Mouse (Mus musculus) CH12.LX (cell line): ENCODE data around the gene Clk2. TPM values are rescaled to one million over a fixed set of nuclear protein-coding genes. Genes with fewer than 3 reads are reported as not detected.

Experiments used
- DNase-seq: peaks from one replicate; pipeline ENCODE4 v3.0.0-alpha.2; 2013; ENCODE audit errors: extremely low read depth
- H3K27ac ChIP-seq: 2 replicates; pipeline ENCODE4 v1.5.1; 2012; ENCODE audit warnings: low read depth, mild to moderate bottlenecking, control low read depth, moderate library complexity; ENCODE audit not compliant: insufficient read depth
- H3K27me3 ChIP-seq: replicated peaks from 2 replicates; pipeline ENCODE3; 2012; ENCODE audit warnings: inconsistent platforms
- H3K36me3 ChIP-seq, 2 experiments: replicated peaks in 1 of 2; 2 replicates each; pipeline versions ENCODE3 to v1.6.1; 2012; ENCODE audit warnings: inconsistent platforms in 1 of 2, low read length in 1 of 2, mild to moderate bottlenecking in 1 of 2, mixed read lengths in 1 of 2, moderate library complexity in 1 of 2; ENCODE audit not compliant: control insufficient read depth in 1 of 2, insufficient read depth in 1 of 2
- H3K4me1 ChIP-seq, 2 experiments: 2 replicates each; pipeline ENCODE4 v1.6.1; 2012; ENCODE audit warnings: inconsistent platforms in 1 of 2, moderate library complexity in 1 of 2; ENCODE audit not compliant: insufficient read depth in 2 of 2, control insufficient read depth in 1 of 2
- H3K4me2 ChIP-seq: 2 replicates; pipeline ENCODE4 v1.6.1; 2012; ENCODE audit warnings: low read depth, mild to moderate bottlenecking, control low read depth; ENCODE audit not compliant: poor library complexity, insufficient read depth, severe bottlenecking
- H3K4me3 ChIP-seq, 3 experiments: fragments of 150-350 bp in 1 of 3; sonication (generic) in 1 of 3; replicated peaks in 1 of 3; 2 replicates each; pipeline versions ENCODE3 to v1.5.1; 2011 to 2012; ENCODE audit warnings: low read depth in 2 of 3, low read length in 2 of 3, mild to moderate bottlenecking in 2 of 3, moderate library complexity in 2 of 3, control low read depth in 1 of 3, improper control_type of control experiment in 1 of 3, inconsistent platforms in 1 of 3, mixed read lengths in 1 of 3; ENCODE audit not compliant: poor library complexity in 1 of 3
- H3K79me2 ChIP-seq: replicated peaks from 2 replicates; pipeline ENCODE4 v1.6.1; 2012; ENCODE audit warnings: mild to moderate bottlenecking, moderate library complexity; ENCODE audit not compliant: control insufficient read depth, poor library complexity, insufficient read depth, severe bottlenecking; ENCODE audit errors: extremely low read depth
- H3K9ac ChIP-seq: 2 replicates; pipeline ENCODE4 v1.6.1; 2012; ENCODE audit warnings: low read depth, mild to moderate bottlenecking, control low read depth, moderate library complexity; ENCODE audit not compliant: insufficient read depth
- H3K9me3 ChIP-seq: replicated peaks from 2 replicates; pipeline ENCODE3; 2012; ENCODE audit warnings: low read length, inconsistent platforms, mixed read lengths
- BHLHE40 ChIP-seq: IDR thresholded peaks from 2 replicates; pipeline ENCODE4 v1.6.1; 2011; ENCODE audit warnings: mild to moderate bottlenecking, low read depth, low read length, improper control_type of control experiment
- CHD1 ChIP-seq: IDR thresholded peaks from 2 replicates; pipeline ENCODE4 v1.6.1; 2012; ENCODE audit warnings: low read depth, low read length, improper control_type of control experiment, inconsistent platforms
- ELF1 ChIP-seq: IDR thresholded peaks from 2 replicates; pipeline ENCODE4 v1.6.1; 2014; ENCODE audit warnings: low read depth, mild to moderate bottlenecking, inconsistent platforms, low read length, improper control_type of control experiment
- MAFK ChIP-seq: IDR thresholded peaks from 2 replicates; pipeline ENCODE4 v1.6.1; 2011; ENCODE audit warnings: low read length, improper control_type of control experiment; ENCODE audit not compliant: insufficient replicate concordance
- MAZ ChIP-seq: IDR thresholded peaks from 2 replicates; pipeline ENCODE4 v1.6.1; 2012; ENCODE audit warnings: low read depth, mild to moderate bottlenecking, inconsistent platforms, low read length, improper control_type of control experiment, moderate library complexity
- MEF2A ChIP-seq: IDR thresholded peaks from 2 replicates; pipeline ENCODE4 v1.6.1; 2014; ENCODE audit warnings: low read depth, mild to moderate bottlenecking, inconsistent platforms, low read length, improper control_type of control experiment, borderline replicate concordance
- POLR2A ChIP-seq: IDR thresholded peaks from 2 replicates; pipeline ENCODE4 v1.6.1; 2011; ENCODE audit warnings: low read depth, mild to moderate bottlenecking, improper control_type of control experiment, low read length
- SMC3 ChIP-seq: IDR thresholded peaks from 2 replicates; pipeline ENCODE4 v1.6.1; 2011; ENCODE audit warnings: low read depth, low read length, improper control_type of control experiment
- ZMIZ1 ChIP-seq: IDR thresholded peaks from 2 replicates; pipeline ENCODE4 v1.6.1; 2012; ENCODE audit warnings: low read depth, mild to moderate bottlenecking, inconsistent platforms, low read length, improper control_type of control experiment
- ZNF384 ChIP-seq: IDR thresholded peaks from 2 replicates; pipeline ENCODE4 v1.6.1; 2012; ENCODE audit warnings: low read depth, low read length, improper control_type of control experiment, inconsistent platforms
- dilution Hi-C: fragments of 300-500 bp; cut with MboI; formaldehyde crosslinking; loops from 2 replicates; pipeline ENCODE4 v1.14.3; 2020; ENCODE audit warnings: low sequenced_read_pairs; ENCODE audit not compliant: extremely low pct_unique_long_range_greater_than_20kb, extremely low pct_ligation_motif_present
- in situ Hi-C: fragments of 300-500 bp; cut with MboI; formaldehyde crosslinking; loops from 3 replicates; pipeline ENCODE4 v1.14.3; 2019; ENCODE audit warnings: low sequenced_read_pairs, low pct_ligation_motif_present, low pct_unique_long_range_greater_than_20kb, mixed read lengths
- polyA plus RNA-seq: library from polyadenylated mRNA; unstranded; fragments of >175 nt; gene quantifications from 2 replicates; pipeline ENCODE4 v1.2.1, GENCODE M21; 2012; ENCODE audit warnings: low read depth; ENCODE audit not compliant: insufficient read length
- total RNA-seq, 2 experiments: library from RNA; depleted of rRNA; stranded (reverse); fragments of 300-350 nt in 1 of 2; fragments of >200 nt in 1 of 2; gene quantifications; 2 replicates each; pipeline ENCODE4 v1.2.3; 2012 to 2014

Gene Clk2
- total and polyA plus RNA-seq, 3 experiments, result 18.8 to 72.0 (median 29.9) TPM

DNA sequence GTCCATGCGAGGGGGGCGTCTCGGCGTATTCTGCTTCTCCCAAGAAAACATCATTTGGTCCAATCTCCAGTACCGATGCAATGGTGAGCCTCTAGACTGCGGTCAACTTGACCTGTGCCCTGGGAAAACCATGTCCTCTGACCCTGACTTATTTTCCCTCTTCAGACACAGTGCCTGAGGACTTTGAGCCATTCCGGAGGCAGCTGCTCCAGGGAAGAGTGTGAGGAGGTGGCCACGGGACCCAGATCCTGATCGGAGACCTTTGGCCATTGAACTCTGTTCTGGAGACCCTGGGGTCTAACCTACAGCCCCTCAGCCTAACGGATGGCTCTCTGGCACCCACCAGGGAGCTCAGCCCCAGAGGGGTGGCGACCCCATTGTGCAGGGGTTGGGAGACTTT, 61.8 kb downstream of the Clk2 start:
- Histone ChIP-seq H3K27ac (no peak overlapping the region), H3K4me3 (no peak overlapping the region), H3K4me1 (peaks cover 3 to 22% of the 10 kb centered on the region in 2 experiments), H3K36me3 (peaks cover 0 to 22% of the 10 kb centered on the region in 2 experiments), H3K79me2 (no peaks in the 10 kb centered on the region), H3K4me2 (no peak overlapping the region), H3K27me3 (no peaks in the 10 kb centered on the region), H3K9ac (no peak overlapping the region), H3K9me3 (no peaks in the 10 kb centered on the region)
- dilution Hi-C loops (no loop called here), in situ Hi-C loops (no loop called here)
- no peak for TF ChIP-seq MAFK
- TF ChIP-seq SMC3, result no peak
- no peak for TF ChIP-seq MAZ
- TF ChIP-seq ZNF384, result no peak
- no peak for TF ChIP-seq BHLHE40
- TF ChIP-seq CHD1, result no peak
- no peak for TF ChIP-seq MEF2A
- TF ChIP-seq POLR2A, result no peak
- no peak for TF ChIP-seq ELF1
- no peak for TF ChIP-seq ZMIZ1
- DNase-seq, result no peak

Other genes with a start within 250 kb of the Clk2 start
Only the 20 nearest of the 26 such genes appear.
- gene Rusc1, start 71.5 kb upstream of the Clk2 start, total RNA-seq (2012; rRNA removed), result 25.1 and 30.1 TPM in 2 replicates
- 17.7 and 19.7 TPM in 2 replicates for gene Rusc1, start 71.5 kb upstream of the Clk2 start, total RNA-seq (2014; rRNA removed)
- gene Rusc1, start 71.5 kb upstream of the Clk2 start, polyA plus RNA-seq, result 16.7 and 19.4 TPM in 2 replicates
- gene Gm43738, start 63.7 kb upstream of the Clk2 start, total RNA-seq (2012; rRNA removed), result 0.13 TPM in 1 of 2 replicates, not detected in the other
- not detected in 2 replicates for gene Gm43738, start 63.7 kb upstream of the Clk2 start, total RNA-seq (2014; rRNA removed)
- gene Gm43738, start 63.7 kb upstream of the Clk2 start, polyA plus RNA-seq, result not detected in 2 replicates
- 243 and 244 TPM in 2 replicates for gene Fdps, start 62.8 kb upstream of the Clk2 start, total RNA-seq (2012; rRNA removed)
- gene Fdps, start 62.8 kb upstream of the Clk2 start, total RNA-seq (2014; rRNA removed), result 490 and 572 TPM in 2 replicates
- 177 and 200 TPM in 2 replicates for gene Fdps, start 62.8 kb upstream of the Clk2 start, polyA plus RNA-seq
- gene Pklr, start 28.7 kb upstream of the Clk2 start, total RNA-seq (2012; rRNA removed), result not detected in 2 replicates
- gene Pklr, start 28.7 kb upstream of the Clk2 start, total RNA-seq (2014; rRNA removed), result not detected in 2 replicates
- not detected in 2 replicates for gene Pklr, start 28.7 kb upstream of the Clk2 start, polyA plus RNA-seq
- gene Hcn3, start 4.6 kb upstream of the Clk2 start, total RNA-seq (2012; rRNA removed), result 1.8 and 2.0 TPM in 2 replicates
- gene Hcn3, start 4.6 kb upstream of the Clk2 start, total RNA-seq (2014; rRNA removed), result 1.7 and 1.8 TPM in 2 replicates
- gene Hcn3, start 4.6 kb upstream of the Clk2 start, polyA plus RNA-seq, result 3.1 and 3.2 TPM in 2 replicates
- 12.5 and 17.1 TPM in 2 replicates for gene Scamp3, start 12.7 kb downstream of the Clk2 start, total RNA-seq (2012; rRNA removed)
- gene Scamp3, start 12.7 kb downstream of the Clk2 start, total RNA-seq (2014; rRNA removed), result 4.1 and 4.5 TPM in 2 replicates
- gene Scamp3, start 12.7 kb downstream of the Clk2 start, polyA plus RNA-seq, result 64.1 and 72.7 TPM in 2 replicates
- 1.6 and 2.2 TPM in 2 replicates for gene Fam189b, start 18.3 kb downstream of the Clk2 start, total RNA-seq (2012; rRNA removed)
- 0.31 and 1.1 TPM in 2 replicates for gene Fam189b, start 18.3 kb downstream of the Clk2 start, total RNA-seq (2014; rRNA removed)
- gene Fam189b, start 18.3 kb downstream of the Clk2 start, polyA plus RNA-seq, result 6.7 and 8.4 TPM in 2 replicates
- gene Gba, start 38.1 kb downstream of the Clk2 start, total RNA-seq (2012; rRNA removed), result 62.5 and 64.1 TPM in 2 replicates
- gene Gba, start 38.1 kb downstream of the Clk2 start, total RNA-seq (2014; rRNA removed), result 61.2 and 65.3 TPM in 2 replicates
- 59.4 and 63.6 TPM in 2 replicates for gene Gba, start 38.1 kb downstream of the Clk2 start, polyA plus RNA-seq
- gene Thbs3, start 50.4 kb downstream of the Clk2 start, total RNA-seq (2012; rRNA removed), result 6.1 and 10.1 TPM in 2 replicates
- 4.2 and 5.7 TPM in 2 replicates for gene Thbs3, start 50.4 kb downstream of the Clk2 start, total RNA-seq (2014; rRNA removed)
- gene Thbs3, start 50.4 kb downstream of the Clk2 start, polyA plus RNA-seq, result 4.3 and 4.6 TPM in 2 replicates
- gene Mtx1, start 62.3 kb downstream of the Clk2 start, total RNA-seq (2012; rRNA removed), result 205 and 222 TPM in 2 replicates
- gene Mtx1, start 62.3 kb downstream of the Clk2 start, total RNA-seq (2014; rRNA removed), result 256 and 299 TPM in 2 replicates
- gene Mtx1, start 62.3 kb downstream of the Clk2 start, polyA plus RNA-seq, result 159 and 162 TPM in 2 replicates
- 0.38 and 0.50 TPM in 2 replicates for gene Muc1, start 64.3 kb downstream of the Clk2 start, total RNA-seq (2012; rRNA removed)
- 0.09 and 0.28 TPM in 2 replicates for gene Muc1, start 64.3 kb downstream of the Clk2 start, total RNA-seq (2014; rRNA removed)
- gene Muc1, start 64.3 kb downstream of the Clk2 start, polyA plus RNA-seq, result 0.60 and 0.71 TPM in 2 replicates
- gene Krtcap2, start 81.2 kb downstream of the Clk2 start, total RNA-seq (2012; rRNA removed), result 141 and 143 TPM in 2 replicates
- 127 and 180 TPM in 2 replicates for gene Krtcap2, start 81.2 kb downstream of the Clk2 start, total RNA-seq (2014; rRNA removed)
- 198 and 230 TPM in 2 replicates for gene Krtcap2, start 81.2 kb downstream of the Clk2 start, polyA plus RNA-seq
- 1.9 and 2.0 TPM in 2 replicates for gene Trim46, start 81.5 kb downstream of the Clk2 start, total RNA-seq (2012; rRNA removed)
- gene Trim46, start 81.5 kb downstream of the Clk2 start, total RNA-seq (2014; rRNA removed), result 0.36 TPM in 2 replicates
- gene Trim46, start 81.5 kb downstream of the Clk2 start, polyA plus RNA-seq, result 1.4 and 1.9 TPM in 2 replicates
- 189 and 228 TPM in 2 replicates for gene Dpm3, start 94.6 kb downstream of the Clk2 start, total RNA-seq (2012; rRNA removed)
- gene Dpm3, start 94.6 kb downstream of the Clk2 start, total RNA-seq (2014; rRNA removed), result 45.8 and 52.7 TPM in 2 replicates
- gene Dpm3, start 94.6 kb downstream of the Clk2 start, polyA plus RNA-seq, result 70.4 and 74.8 TPM in 2 replicates
- gene Slc50a1, start 105.8 kb downstream of the Clk2 start, total RNA-seq (2012; rRNA removed), result 47.8 and 50.9 TPM in 2 replicates
- 40.6 and 41.8 TPM in 2 replicates for gene Slc50a1, start 105.8 kb downstream of the Clk2 start, total RNA-seq (2014; rRNA removed)
- gene Slc50a1, start 105.8 kb downstream of the Clk2 start, polyA plus RNA-seq, result 44.7 and 56.0 TPM in 2 replicates
- gene Efna1, start 116.3 kb downstream of the Clk2 start, total RNA-seq (2012; rRNA removed), result 0.59 and 0.93 TPM in 2 replicates
- gene Efna1, start 116.3 kb downstream of the Clk2 start, total RNA-seq (2014; rRNA removed), result 0.62 and 0.70 TPM in 2 replicates
- 0.71 and 0.80 TPM in 2 replicates for gene Efna1, start 116.3 kb downstream of the Clk2 start, polyA plus RNA-seq
- gene Efna3, start 158.2 kb downstream of the Clk2 start, total RNA-seq (2012; rRNA removed), result 0.13 TPM in 1 of 2 replicates, not detected in the other
- 0.09 TPM in 1 of 2 replicates, not detected in the other for gene Efna3, start 158.2 kb downstream of the Clk2 start, total RNA-seq (2014; rRNA removed)
- 0.19 TPM in 1 of 2 replicates, not detected in the other for gene Efna3, start 158.2 kb downstream of the Clk2 start, polyA plus RNA-seq
- gene Efna4, start 173.2 kb downstream of the Clk2 start, total RNA-seq (2012; rRNA removed), result 2.6 and 3.1 TPM in 2 replicates
- gene Efna4, start 173.2 kb downstream of the Clk2 start, total RNA-seq (2014; rRNA removed), result 0.76 and 1.1 TPM in 2 replicates
- gene Efna4, start 173.2 kb downstream of the Clk2 start, polyA plus RNA-seq, result 1.00 and 1.1 TPM in 2 replicates
- 31.3 and 39.1 TPM in 2 replicates for gene Adam15, start 185.2 kb downstream of the Clk2 start, total RNA-seq (2012; rRNA removed)
- gene Adam15, start 185.2 kb downstream of the Clk2 start, total RNA-seq (2014; rRNA removed), result 5.8 and 5.9 TPM in 2 replicates
- gene Adam15, start 185.2 kb downstream of the Clk2 start, polyA plus RNA-seq, result 26.2 and 26.5 TPM in 2 replicates
- not detected in 2 replicates for gene Dcst2, start 197.2 kb downstream of the Clk2 start, total RNA-seq (2012; rRNA removed)
- gene Dcst2, start 197.2 kb downstream of the Clk2 start, total RNA-seq (2014; rRNA removed), result not detected in 2 replicates
- gene Dcst2, start 197.2 kb downstream of the Clk2 start, polyA plus RNA-seq, result 0.10 and 0.14 TPM in 2 replicates